Mouse (Mus musculus): ENCODE measurements around the gene Mn1. TPM values are rescaled to one million over a fixed set of nuclear protein-coding genes. Genes with fewer than 3 reads are reported as not detected.

The Mn1 gene
- polyA plus RNA-seq, 1 experiment = 1.2 TPM

GRCm38 (mm10) chr5:111398471-111398870 is 18.7 kb upstream of the Mn1 start:
- no peaks in the 10 kb centered on the region for H3K4me1 ChIP-seq (ENCODE audit: control insufficient read depth, insufficient read depth, insufficient read length, low read length)
- no peak overlapping the region for H3K4me3 ChIP-seq (ENCODE audit: insufficient read depth, low read depth, low read length)
- no peak overlapping the region for H3K27ac ChIP-seq (replicated peaks; ENCODE audit: low read depth, low read length)

GRCm38 (mm10) chr5:111399271-111399670 is 17.9 kb upstream of the Mn1 start:
- no peaks in the 10 kb centered on the region for H3K4me1 ChIP-seq (ENCODE audit: control insufficient read depth, insufficient read depth, insufficient read length, low read length)
- no peak overlapping the region for H3K27ac ChIP-seq (replicated peaks; ENCODE audit: low read depth, low read length)
- H3K4me3 ChIP-seq (ENCODE audit: insufficient read depth, low read depth, low read length) = no peak overlapping the region

- H3K4me3 ChIP-seq (ENCODE audit: insufficient read depth, low read depth, low read length) = no peak overlapping the region
- H3K4me1 ChIP-seq (ENCODE audit: control insufficient read depth, insufficient read depth, insufficient read length, low read length) = no peaks in the 10 kb centered on the region
- no peak overlapping the region for H3K27ac ChIP-seq (replicated peaks; ENCODE audit: low read depth, low read length)
Observed at GRCm38 (mm10) chr5:111401879-111402650, 15.1 kb upstream of the Mn1 start.

GRCm38 (mm10) chr5:111402651-111402996 is 14.5 kb upstream of the Mn1 start:
- 0 out of 2 replicates have a peak overlapping the region, but pooled peaks have one; percentile 10 for H3K27ac ChIP-seq (replicated peaks; ENCODE audit: low read depth, low read length)

GRCm38 (mm10) chr5:111404721-111405120 is 12.4 kb upstream of the Mn1 start:
- Histone ChIP-seq H3K27ac (replicated peaks; ENCODE audit: low read depth, low read length) (no peak overlapping the region), H3K4me1 (ENCODE audit: control insufficient read depth, insufficient read depth, insufficient read length, low read length) (no peaks in the 10 kb centered on the region), H3K4me3 (ENCODE audit: insufficient read depth, low read depth, low read length) (no peak overlapping the region)

More at GRCm38 (mm10) chr5:111402651-111402996, 14.5 kb upstream of the Mn1 start:
- no peaks in the 10 kb centered on the region for H3K4me1 ChIP-seq (ENCODE audit: control insufficient read depth, insufficient read depth, insufficient read length, low read length)
- no peak overlapping the region for H3K4me3 ChIP-seq (ENCODE audit: insufficient read depth, low read depth, low read length)

- Histone ChIP-seq H3K4me1 (ENCODE audit: control insufficient read depth, insufficient read depth, insufficient read length, low read length) (no peaks in the 10 kb centered on the region), H3K4me3 (ENCODE audit: insufficient read depth, low read depth, low read length) (no peak overlapping the region), H3K27ac (replicated peaks; ENCODE audit: low read depth, low read length) (no peak overlapping the region)
Observed at GRCm38 (mm10) chr5:111408470-111409105, 8.6 kb upstream of the Mn1 start.

- Histone ChIP-seq H3K4me1 (ENCODE audit: control insufficient read depth, insufficient read depth, insufficient read length, low read length) (no peaks in the 10 kb centered on the region), H3K4me3 (ENCODE audit: insufficient read depth, low read depth, low read length) (no peak overlapping the region), H3K27ac (replicated peaks; ENCODE audit: low read depth, low read length) (no peak overlapping the region)
Observed at GRCm38 (mm10) chr5:111409412-111410044, 7.6 kb upstream of the Mn1 start.

GRCm38 (mm10) chr5:111410665-111411064 is 6.5 kb upstream of the Mn1 start:
- Histone ChIP-seq H3K27ac (replicated peaks; ENCODE audit: low read depth, low read length) (no peak overlapping the region), H3K4me3 (ENCODE audit: insufficient read depth, low read depth, low read length) (no peak overlapping the region), H3K4me1 (ENCODE audit: control insufficient read depth, insufficient read depth, insufficient read length, low read length) (no peaks in the 10 kb centered on the region)

- H3K4me3 ChIP-seq (ENCODE audit: insufficient read depth, low read depth, low read length) = no peak overlapping the region
- H3K4me1 ChIP-seq (ENCODE audit: control insufficient read depth, insufficient read depth, insufficient read length, low read length) = no peaks in the 10 kb centered on the region; the same call in 1 of the 2 replicates
- H3K27ac ChIP-seq (replicated peaks; ENCODE audit: low read depth, low read length) = no peak overlapping the region
Observed at GRCm38 (mm10) chr5:111414192-111414591, 3.0 kb upstream of the Mn1 start.

GRCm38 (mm10) chr5:111414770-111415249 is 2.4 kb upstream of the Mn1 start:
- no peak overlapping the region for H3K27ac ChIP-seq (replicated peaks; ENCODE audit: low read depth, low read length)
- peaks cover 2% of the 10 kb centered on the region; the same call in 1 of the 2 replicates for H3K4me1 ChIP-seq (ENCODE audit: control insufficient read depth, insufficient read depth, insufficient read length, low read length)
- H3K4me3 ChIP-seq (ENCODE audit: insufficient read depth, low read depth, low read length) = no peak overlapping the region

GRCm38 (mm10) chr5:111415575-111415974 is 1.6 kb upstream of the Mn1 start:
- peaks cover 2% of the 10 kb centered on the region; the same call in 1 of the 2 replicates for H3K4me1 ChIP-seq (ENCODE audit: control insufficient read depth, insufficient read depth, insufficient read length, low read length)
- no peak overlapping the region for H3K27ac ChIP-seq (replicated peaks; ENCODE audit: low read depth, low read length)
- H3K4me3 ChIP-seq (ENCODE audit: insufficient read depth, low read depth, low read length) = no peak overlapping the region

GRCm38 (mm10) chr5:111416048-111416447 is 1.1 kb upstream of the Mn1 start:
- peaks cover 2% of the 10 kb centered on the region; the same call in 1 of the 2 replicates for H3K4me1 ChIP-seq (ENCODE audit: control insufficient read depth, insufficient read depth, insufficient read length, low read length)
- no peak overlapping the region for H3K27ac ChIP-seq (replicated peaks; ENCODE audit: low read depth, low read length)
- H3K4me3 ChIP-seq (ENCODE audit: insufficient read depth, low read depth, low read length) = peak overlapping the region; percentile 90

GRCm38 (mm10) chr5:111417378-111418131 is 393 bp downstream of the Mn1 start:
- Histone ChIP-seq H3K27ac (replicated peaks; ENCODE audit: low read depth, low read length) (peak overlapping the region; percentile 36), H3K4me1 (ENCODE audit: control insufficient read depth, insufficient read depth, insufficient read length, low read length) (peaks cover 6% of the 10 kb centered on the region; the same call in 1 of the 2 replicates)

GRCm38 (mm10) chr5:111418202-111419120 is 1.3 kb downstream of the Mn1 start:
- Histone ChIP-seq H3K4me3 (ENCODE audit: insufficient read depth, low read depth, low read length) (peak overlapping the region; percentile 90), H3K27ac (replicated peaks; ENCODE audit: low read depth, low read length) (no peak overlapping the region), H3K4me1 (ENCODE audit: control insufficient read depth, insufficient read depth, insufficient read length, low read length) (peaks cover 6% of the 10 kb centered on the region; the same call in 1 of the 2 replicates)

More at GRCm38 (mm10) chr5:111417378-111418131, 393 bp downstream of the Mn1 start:
- H3K4me3 ChIP-seq (ENCODE audit: insufficient read depth, low read depth, low read length) = peak overlapping the region; percentile 90

Data from brown adipose tissue, adult 24 weeks (tissue).